Mouse (Mus musculus) G1E (cell line): ENCODE results near the gene Mrnip.

ENCODE experiments used
- GATA1 ChIP-seq: IDR thresholded peaks from 2 replicates; pipeline ENCODE4 v1.6.1; 2012; ENCODE audit warnings: borderline replicate concordance, low read length, inconsistent platforms, mixed read lengths
- POLR2AphosphoS5 ChIP-seq: IDR thresholded peaks from 2 replicates; pipeline ENCODE4 v1.6.1; 2012; ENCODE audit warnings: low read depth, low read length, inconsistent platforms; ENCODE audit not compliant: insufficient replicate concordance

DNA sequence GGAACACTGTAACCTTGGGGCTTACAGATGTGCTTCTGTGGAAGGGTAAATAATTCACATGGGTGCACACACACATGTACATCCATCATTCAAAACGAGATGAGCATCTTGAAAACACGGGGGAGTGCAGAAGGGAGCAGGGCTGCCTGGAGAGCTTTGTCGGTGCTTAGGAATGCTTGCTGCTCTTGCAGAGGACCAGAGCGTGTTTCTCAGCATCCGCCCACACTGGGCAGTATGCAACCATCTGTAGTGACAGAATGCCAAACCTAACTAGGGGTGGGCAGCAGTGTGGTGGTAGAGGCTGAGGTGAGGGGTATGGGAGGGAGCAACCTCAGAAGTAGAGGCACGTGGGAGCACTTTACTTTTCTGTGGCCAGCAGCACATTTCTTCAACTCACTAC, 2.9 kb downstream of the Mrnip start:
- TF ChIP-seq POLR2AphosphoS5 (no peak), GATA1 (no peak)
